Mouse (Mus musculus) cerebellum, adult 9-10 months (tissue): ENCODE results near the gene Mtmr14.

ENCODE experiments used
- DNase-seq: peaks from one replicate; pipeline ENCODE4 v3.0.0; 2022

Gene Mtmr14

GRCm38 (mm10) chr6:113237542-113238270 is at the start of gene Mtmr14:
Gene Mtmr14 (plus strand): TSS chr6:113237843.
- peak; percentile 99 for DNase-seq

- DNase-seq: no peak
Observed at GRCm38 (mm10) chr6:113193765-113194460, 43.7 kb upstream of the Mtmr14 start.

GRCm38 (mm10) chr6:113194517-113194840 is 43.2 kb upstream of the Mtmr14 start:
- no peak for DNase-seq

- peak; percentile 78 for DNase-seq
Observed at GRCm38 (mm10) chr6:113194841-113195595, 42.6 kb upstream of the Mtmr14 start, which contains the start of gene Lhfpl4. Gene Lhfpl4 (minus strand): TSS chr6:113195384.

- DNase-seq: peak; percentile 51
Observed at GRCm38 (mm10) chr6:113195596-113195992, 42.0 kb upstream of the Mtmr14 start.

- no peak for DNase-seq
Observed at GRCm38 (mm10) chr6:113216280-113216679, 21.4 kb upstream of the Mtmr14 start.

GRCm38 (mm10) chr6:113225798-113226197 is 11.8 kb upstream of the Mtmr14 start:
- no peak for DNase-seq

- DNase-seq: no peak
Observed at GRCm38 (mm10) chr6:113226705-113227104, 10.9 kb upstream of the Mtmr14 start.

- DNase-seq: no peak
Observed at GRCm38 (mm10) chr6:113235141-113235540, 2.5 kb upstream of the Mtmr14 start.

GRCm38 (mm10) chr6:113238442-113238841 is 799 bp downstream of the Mtmr14 start:
- peak; percentile 15 for DNase-seq

GRCm38 (mm10) chr6:113242753-113243152 is 5.1 kb downstream of the Mtmr14 start:
- no peak for DNase-seq

- DNase-seq: no peak
Observed at GRCm38 (mm10) chr6:113245585-113245984, 7.9 kb downstream of the Mtmr14 start.

GRCm38 (mm10) chr6:113250786-113251185 is 13.1 kb downstream of the Mtmr14 start:
- no peak for DNase-seq

- DNase-seq: no peak
Observed at GRCm38 (mm10) chr6:113251921-113252320, 14.3 kb downstream of the Mtmr14 start.

GRCm38 (mm10) chr6:113254899-113255298 is 17.3 kb downstream of the Mtmr14 start:
- DNase-seq: no peak

GRCm38 (mm10) chr6:113261174-113261858 is 23.7 kb downstream of the Mtmr14 start:
- peak; percentile 18 for DNase-seq

- no peak for DNase-seq
Observed at GRCm38 (mm10) chr6:113263531-113263930, 25.9 kb downstream of the Mtmr14 start.

GRCm38 (mm10) chr6:113264429-113264828 is 26.8 kb downstream of the Mtmr14 start:
- no peak for DNase-seq

GRCm38 (mm10) chr6:113266996-113267655 is 29.5 kb downstream of the Mtmr14 start:
- DNase-seq: no peak

GRCm38 (mm10) chr6:113267988-113268387 is 30.3 kb downstream of the Mtmr14 start:
- DNase-seq: no peak

GRCm38 (mm10) chr6:113272365-113272764 is 34.7 kb downstream of the Mtmr14 start:
- DNase-seq: no peak

- DNase-seq: peak; percentile 18
Observed at GRCm38 (mm10) chr6:113276846-113277245, 39.2 kb downstream of the Mtmr14 start.
